Mouse (Mus musculus) heart, adult 2 months (tissue): ENCODE data around the gene Elovl6.

ENCODE experiments used
- CTCF ChIP-seq: fragments of 200-600 bp; IDR thresholded peaks from 2 replicates; pipeline ENCODE4 v1.8.1; 2022; ENCODE audit warnings: antibody characterized with exemption, mild to moderate bottlenecking, moderate library complexity
- POLR2A ChIP-seq: fragments of 200-500 bp; IDR thresholded peaks from 2 replicates; pipeline ENCODE4 v1.6.1; 2011; ENCODE audit warnings: mild to moderate bottlenecking, low read depth, low read length, control low read depth; ENCODE audit not compliant: insufficient read depth

- no peak for TF ChIP-seq POLR2A
- no peak for TF ChIP-seq CTCF
These were observed 51.1 kb downstream of the Elovl6 start for GRCm38 (mm10) chr3:129583290-129583689.
